Mouse (Mus musculus) hindbrain, embryonic 10.5 days (tissue): ENCODE measurements around the gene Gm17078. TPM values are rescaled to one million over a fixed set of nuclear protein-coding genes. Genes with fewer than 3 reads are reported as not detected.
"Not testable (repeated sequence)": the region's sequence is repeated elsewhere in the genome, so short reads cannot be mapped to it uniquely, and the experiment has no call there.

ENCODE experiments used
- DNase-seq: peaks from one replicate; pipeline ENCODE4 v3.0.0-alpha.2; 2017; ENCODE audit warnings: low spot score
- H3K27ac ChIP-seq: fragments of 300-500 bp; sonication (generic); 2 replicates; pipeline ENCODE4 v1.5.1; 2016; ENCODE audit warnings: mild to moderate bottlenecking, moderate library complexity
- H3K27me3 ChIP-seq: fragments of 300-500 bp; sonication (generic); 2 replicates; pipeline ENCODE4 v1.6.1; 2016; ENCODE audit warnings: mild to moderate bottlenecking; ENCODE audit not compliant: poor library complexity, insufficient read depth, severe bottlenecking
- H3K36me3 ChIP-seq: fragments of 300-500 bp; sonication (generic); 2 replicates; pipeline ENCODE4 v1.6.1; 2016; ENCODE audit warnings: mild to moderate bottlenecking, moderate library complexity
- H3K4me1 ChIP-seq: fragments of 300-500 bp; sonication (generic); replicated peaks from 2 replicates; pipeline ENCODE4 v1.6.1; 2016; ENCODE audit warnings: mild to moderate bottlenecking
- H3K4me3 ChIP-seq: fragments of 300-500 bp; sonication (generic); 2 replicates; pipeline ENCODE4 v1.5.1; 2016; ENCODE audit warnings: mild to moderate bottlenecking, moderate library complexity
- H3K9me3 ChIP-seq: fragments of 300-500 bp; sonication (generic); 2 replicates; pipeline ENCODE4 v1.6.1; 2016; ENCODE audit warnings: mild to moderate bottlenecking, moderate library complexity
- WGBS: fragments of 180-500 bp; shearing (Covaris S2); methylation state at CpG from one replicate; pipeline ENCODE4 v1.1.7; 2016; 5-methylcytosine and 5-hydroxymethylcytosine counted together
- polyA plus RNA-seq: library from polyadenylated mRNA; unstranded; fragments of >200 nt; fragmentation: Nextera tagmentation; extraction: Ambion mirVana; gene quantifications from 2 replicates; pipeline ENCODE4 v1.2.1, GENCODE M21; 2016

Gm17078 gene
- not detected in 2 replicates for polyA plus RNA-seq

DNA sequence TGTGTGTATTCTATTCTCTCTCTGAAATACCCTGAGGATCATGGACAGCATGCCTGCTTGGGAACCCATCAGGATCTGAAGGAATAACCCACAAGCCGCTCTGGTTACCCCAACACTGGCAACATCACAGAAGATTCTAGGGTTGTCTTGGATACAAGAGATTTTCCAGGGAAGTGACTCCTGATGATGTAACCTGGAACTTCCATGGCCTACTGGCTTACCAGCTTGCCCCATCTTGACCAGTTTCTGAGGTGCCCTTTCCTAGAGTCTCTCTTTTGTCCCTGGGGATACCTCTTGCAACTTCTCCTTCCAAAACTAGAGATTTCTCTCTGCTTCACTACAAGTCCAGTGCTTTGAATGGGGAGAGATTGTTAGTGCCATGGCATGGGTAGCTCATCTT is at the start of gene Gm17078:
TSS of gene Gm17078 (minus strand) at position 101 of the 400 bp plus-strand sequence.
- DNase-seq: no peak
- H3K4me3 ChIP-seq: no peak within 1 kb of the TSS
- H3K27me3 ChIP-seq: no peaks in the 10 kb centered on the region
- H3K9me3 ChIP-seq: no peaks in the 10 kb centered on the region
- 91% methylated on average over 1 of the region's 1 CpGs for whole genome bisulfite sequencing
- H3K36me3 ChIP-seq: no peaks in the 10 kb centered on the region
- H3K27ac ChIP-seq: no peak within 1 kb of the TSS
- no peaks in the 10 kb centered on the region for H3K4me1 ChIP-seq

DNA sequence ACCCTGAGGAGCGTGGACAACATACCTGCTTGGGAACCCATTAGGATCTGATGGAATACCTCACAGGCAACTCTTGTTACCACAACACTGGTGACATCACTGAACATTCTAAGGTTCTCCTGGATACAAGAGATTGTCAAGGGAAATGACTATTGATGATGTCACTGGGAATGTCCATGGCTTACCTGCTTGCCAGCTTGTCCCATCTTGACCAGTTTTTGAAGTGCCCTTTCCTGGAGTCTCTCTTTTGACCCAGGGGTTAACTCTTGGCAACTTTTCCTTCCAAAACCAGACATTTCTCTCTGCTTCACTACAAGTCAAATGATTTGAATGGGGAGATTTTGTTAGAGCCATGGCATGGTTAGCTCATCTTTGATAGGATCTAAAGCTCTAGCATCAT is 24.5 kb upstream of the Gm17078 start, which contains the start of gene Gm4181:
TSS of gene Gm4181 (minus strand) at position 101 of the 400 bp plus-strand sequence.
- H3K4me3 ChIP-seq, H3K27ac ChIP-seq, H3K4me1 ChIP-seq, H3K36me3 ChIP-seq, DNase-seq, H3K9me3 ChIP-seq, H3K27me3 ChIP-seq: not testable (repeated sequence)
- WGBS: 80% methylated on average over 1 of the region's 1 CpGs

DNA sequence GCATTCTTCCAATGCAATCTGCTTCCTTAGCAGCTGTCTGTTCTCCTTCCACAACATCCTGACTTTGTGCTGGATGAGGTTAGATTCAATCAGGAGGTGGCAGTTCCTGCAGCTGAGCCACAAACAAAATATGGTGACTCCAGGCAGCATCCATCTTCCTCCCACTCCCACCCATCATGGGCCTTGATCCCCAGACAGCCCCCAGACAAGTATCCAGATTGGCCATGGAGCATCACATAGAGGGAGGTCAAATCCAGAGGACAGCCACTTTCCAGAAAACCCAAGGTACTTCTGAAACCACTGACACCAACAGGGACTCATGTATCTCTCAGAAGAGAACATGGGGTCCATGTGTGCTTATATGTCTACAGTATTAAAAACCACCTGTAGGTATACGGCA is 21.3 kb upstream of the Gm17078 start:
- H3K4me1 ChIP-seq, H3K27ac ChIP-seq, H3K27me3 ChIP-seq, H3K36me3 ChIP-seq, DNase-seq, H3K9me3 ChIP-seq, H3K4me3 ChIP-seq: not testable (repeated sequence)
- WGBS: 94% methylated on average over 1 of the region's 1 CpGs

DNA sequence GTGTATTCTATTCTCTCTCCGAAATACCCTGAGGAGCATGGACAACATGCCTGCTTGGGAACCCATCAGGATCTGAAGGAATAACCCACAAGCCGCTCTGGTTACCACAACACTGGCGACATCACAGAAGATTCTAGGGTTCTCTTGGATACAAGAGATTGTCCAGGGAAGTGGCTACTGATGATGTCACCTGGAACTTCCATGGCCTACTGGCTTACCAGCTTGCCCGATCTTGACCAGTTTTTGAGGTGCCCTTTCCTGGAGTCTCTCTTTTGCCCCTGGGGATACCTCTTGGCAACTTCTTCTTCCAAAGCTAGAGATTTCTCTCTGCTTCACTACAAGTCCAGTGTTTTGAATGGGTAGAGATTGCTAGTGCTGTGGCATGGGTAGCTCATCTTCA is 19.1 kb downstream of the Gm17078 start, which contains the start of gene Gm17174:
TSS of gene Gm17174 (minus strand) at position 101 of the 400 bp plus-strand sequence.
- WGBS: 92% methylated on average over 4 of the region's 4 CpGs
- DNase-seq: not testable (repeated sequence)

DNA sequence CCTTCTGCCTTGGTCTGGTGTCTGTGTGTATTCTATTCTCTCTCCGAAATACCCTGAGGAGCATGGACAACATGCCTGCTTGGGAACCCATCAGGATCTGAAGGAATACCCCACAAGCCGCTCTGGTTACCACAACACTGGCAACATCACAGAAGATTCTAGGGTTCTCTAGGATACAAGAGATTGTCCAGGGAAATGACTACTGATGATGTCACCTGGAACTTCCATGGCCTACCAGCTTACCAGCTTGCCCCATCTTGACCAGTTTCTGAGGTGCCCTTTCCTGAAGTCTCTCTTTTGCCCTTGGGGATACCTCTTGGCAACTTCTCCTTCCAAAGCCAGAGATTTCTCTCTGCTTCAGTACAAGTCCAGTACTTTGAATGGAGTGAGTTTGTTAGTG is 37.1 kb downstream of the Gm17078 start, which contains the start of gene Gm17175:
TSS of gene Gm17175 (minus strand) at position 101 of the 400 bp plus-strand sequence.
- H3K36me3 ChIP-seq, H3K4me1 ChIP-seq, H3K9me3 ChIP-seq, H3K27ac ChIP-seq, DNase-seq, H3K4me3 ChIP-seq, H3K27me3 ChIP-seq: not testable (repeated sequence)
- WGBS: 92% methylated on average over 2 of the region's 2 CpGs

More for the DNA sequence above, 19.1 kb downstream of the Gm17078 start, which contains the start of gene Gm17174:
- H3K9me3 ChIP-seq, H3K27ac ChIP-seq, H3K36me3 ChIP-seq, H3K27me3 ChIP-seq, H3K4me3 ChIP-seq, H3K4me1 ChIP-seq: not testable (repeated sequence)

Other genes starting within 250 kb of the Gm17078 start
- not detected in 2 replicates for gene Gm7247, start 249.6 kb downstream of the Gm17078 start, polyA plus RNA-seq
- gene Vmn2r88, start 200.5 kb downstream of the Gm17078 start, polyA plus RNA-seq: not detected in 2 replicates
- gene Vmn2r89, start 159.5 kb downstream of the Gm17078 start, polyA plus RNA-seq: not detected in 2 replicates
- gene Gm5622, start 58.5 kb downstream of the Gm17078 start, polyA plus RNA-seq: not detected in 2 replicates
- not detected in 2 replicates for gene Gm17175, start 37.2 kb downstream of the Gm17078 start, polyA plus RNA-seq
- not detected in 2 replicates for gene Gm17174, start 19.2 kb downstream of the Gm17078 start, polyA plus RNA-seq
- gene Gm4181, start 24.4 kb upstream of the Gm17078 start, polyA plus RNA-seq: not detected in 2 replicates
- gene Gm17079, start 84.2 kb upstream of the Gm17078 start, polyA plus RNA-seq: not detected in 2 replicates
- not detected in 2 replicates for gene Gm5800, start 105.9 kb upstream of the Gm17078 start, polyA plus RNA-seq
- not detected in 2 replicates for gene Ang4, start 162.3 kb upstream of the Gm17078 start, polyA plus RNA-seq
- gene AY358078, start 188.7 kb upstream of the Gm17078 start, polyA plus RNA-seq: not detected in 2 replicates
- not detected in 2 replicates for gene Ear6, start 242.4 kb upstream of the Gm17078 start, polyA plus RNA-seq